Mouse (Mus musculus) MEL (cell line): ENCODE data around the gene Bpifc. TPM values are rescaled to one million over a fixed set of nuclear protein-coding genes. Genes with fewer than 3 reads are reported as not detected.

Experiments
- DNase-seq: peaks from one replicate; pipeline ENCODE4 v3.0.0; 2011; ENCODE audit warnings: low read depth, low spot score
- H3K27ac ChIP-seq: 2 replicates; pipeline ENCODE4 v1.5.1; 2012; ENCODE audit warnings: low read depth, mild to moderate bottlenecking, control low read depth, low read length, moderate library complexity; ENCODE audit not compliant: control insufficient read depth
- H3K27me3 ChIP-seq, 2 experiments: fragments of 150-350 bp in 1 of 2; sonication (generic) in 1 of 2; 2 replicates each; pipeline ENCODE4 v1.6.1; 2012; ENCODE audit warnings: low read length in 2 of 2, mild to moderate bottlenecking in 2 of 2, improper control_type of control experiment in 1 of 2, moderate library complexity in 1 of 2; ENCODE audit not compliant: insufficient read depth in 2 of 2, control insufficient read depth in 1 of 2
- H3K36me3 ChIP-seq, 2 experiments: 2 replicates each; pipeline ENCODE4 v1.6.1; 2012 to 2014; ENCODE audit warnings: low read length in 2 of 2, improper control_type of control experiment in 1 of 2, inconsistent platforms in 1 of 2, mild to moderate bottlenecking in 1 of 2; ENCODE audit not compliant: insufficient read depth in 2 of 2, control insufficient read depth in 1 of 2
- H3K4me1 ChIP-seq, 2 experiments: fragments of 150-350 bp in 1 of 2; sonication (generic) in 1 of 2; 2 replicates each; pipeline ENCODE4 v1.6.1; 2012; ENCODE audit warnings: low read length in 2 of 2, improper control_type of control experiment in 1 of 2, mild to moderate bottlenecking in 1 of 2; ENCODE audit not compliant: insufficient read depth in 2 of 2, control insufficient read depth in 1 of 2
- H3K4me3 ChIP-seq, 2 experiments: fragments of 150-350 bp in 1 of 2; sonication (generic) in 1 of 2; 2 replicates each; pipeline ENCODE4 v1.5.1; 2012; ENCODE audit warnings: low read depth in 2 of 2, low read length in 2 of 2, mild to moderate bottlenecking in 2 of 2, moderate library complexity in 2 of 2, control low read depth in 1 of 2, improper control_type of control experiment in 1 of 2; ENCODE audit not compliant: control insufficient read depth in 1 of 2, insufficient read depth in 1 of 2
- H3K79me2 ChIP-seq: 2 replicates; pipeline ENCODE4 v1.6.1; 2012; ENCODE audit warnings: mild to moderate bottlenecking, low read length, moderate library complexity; ENCODE audit not compliant: control insufficient read depth, poor library complexity, insufficient read depth
- H3K9ac ChIP-seq: 2 replicates; pipeline ENCODE4 v1.6.1; 2012; ENCODE audit warnings: low read depth, mild to moderate bottlenecking, control low read depth, low read length, moderate library complexity; ENCODE audit not compliant: control insufficient read depth, poor library complexity, severe bottlenecking
- H3K9me3 ChIP-seq: fragments of 150-350 bp; sonication (generic); replicated peaks from 2 replicates; pipeline ENCODE4 v1.6.1; 2012; ENCODE audit warnings: mild to moderate bottlenecking, low read length, improper control_type of control experiment, moderate library complexity; ENCODE audit not compliant: insufficient read depth
- CHD1 ChIP-seq: IDR thresholded peaks from 2 replicates; pipeline ENCODE4 v1.6.1; 2012; ENCODE audit warnings: low read depth, mild to moderate bottlenecking, inconsistent platforms, low read length, improper control_type of control experiment
- E2F4 ChIP-seq: IDR thresholded peaks from 2 replicates; pipeline ENCODE4 v1.6.1; 2011; ENCODE audit warnings: low read depth, low read length, improper control_type of control experiment, borderline replicate concordance
- EP300 ChIP-seq, 2 experiments: IDR thresholded peaks; 2 replicates each; pipeline ENCODE4 v1.6.1; 2011; ENCODE audit warnings: improper control_type of control experiment in 2 of 2, low read length in 2 of 2, low read depth in 1 of 2, mild to moderate bottlenecking in 1 of 2
- ETS1 ChIP-seq: IDR thresholded peaks from 2 replicates; pipeline ENCODE4 v1.6.1; 2012; ENCODE audit warnings: low read depth, mild to moderate bottlenecking, inconsistent platforms, low read length, improper control_type of control experiment, moderate library complexity
- GABPA ChIP-seq: IDR thresholded peaks from 2 replicates; pipeline ENCODE4 v1.6.1; 2012; ENCODE audit warnings: low read depth, mild to moderate bottlenecking, inconsistent platforms, low read length, improper control_type of control experiment, moderate library complexity
- GATA1 ChIP-seq: IDR thresholded peaks from 2 replicates; pipeline ENCODE4 v1.6.1; 2011; ENCODE audit warnings: low read depth, low read length, improper control_type of control experiment
- HCFC1 ChIP-seq: IDR thresholded peaks from 2 replicates; pipeline ENCODE4 v1.6.1; 2012; ENCODE audit warnings: low read depth, mild to moderate bottlenecking, inconsistent platforms, low read length, improper control_type of control experiment, moderate library complexity
- KAT2A ChIP-seq: conservative IDR thresholded peaks from 2 replicates; pipeline ENCODE4 v1.6.1; 2012; ENCODE audit warnings: low read depth, low read length, improper control_type of control experiment, inconsistent platforms
- MAX ChIP-seq: IDR thresholded peaks from 2 replicates; pipeline ENCODE4 v1.6.1; 2011; ENCODE audit warnings: low read length, improper control_type of control experiment
- MEF2A ChIP-seq: IDR thresholded peaks from 2 replicates; pipeline ENCODE4 v1.6.1; 2014; ENCODE audit warnings: low read depth, mild to moderate bottlenecking, inconsistent platforms, low read length, improper control_type of control experiment; ENCODE audit not compliant: poor library complexity, insufficient replicate concordance, severe bottlenecking; ENCODE audit errors: extremely low read depth
- MXI1 ChIP-seq: IDR thresholded peaks from 2 replicates; pipeline ENCODE4 v1.6.1; 2011; ENCODE audit warnings: mild to moderate bottlenecking, low read depth, low read length, improper control_type of control experiment
- NELFE ChIP-seq: IDR thresholded peaks from 2 replicates; pipeline ENCODE4 v1.6.1; 2011; ENCODE audit warnings: low read depth, low read length, improper control_type of control experiment
- NRF1 ChIP-seq: IDR thresholded peaks from 2 replicates; pipeline ENCODE4 v1.6.1; 2014; ENCODE audit warnings: low read depth, mild to moderate bottlenecking, inconsistent platforms, low read length, improper control_type of control experiment, moderate library complexity; ENCODE audit not compliant: poor library complexity, insufficient read depth, severe bottlenecking
- POLR2A ChIP-seq, 2 experiments: IDR thresholded peaks; 2 replicates each; pipeline ENCODE4 v1.6.1; 2011 to 2012; ENCODE audit warnings: low read length in 2 of 2, mild to moderate bottlenecking in 2 of 2, control low read depth in 1 of 2, improper control_type of control experiment in 1 of 2, low read depth in 1 of 2, moderate library complexity in 1 of 2; ENCODE audit not compliant: control insufficient read depth in 1 of 2, insufficient read depth in 1 of 2, poor library complexity in 1 of 2
- POLR2AphosphoS2 ChIP-seq: IDR thresholded peaks from 2 replicates; pipeline ENCODE4 v1.6.1; 2011; ENCODE audit warnings: low read length, improper control_type of control experiment
- POLR2AphosphoS5 ChIP-seq: IDR thresholded peaks from 2 replicates; pipeline ENCODE4 v1.6.1; 2012; ENCODE audit warnings: low read depth, borderline replicate concordance, mild to moderate bottlenecking, inconsistent platforms, low read length, moderate library complexity, mixed read lengths
- RAD21 ChIP-seq: IDR thresholded peaks from 2 replicates; pipeline ENCODE4 v1.6.1; 2011; ENCODE audit warnings: mild to moderate bottlenecking, low read depth, low read length, improper control_type of control experiment
- TAL1 ChIP-seq: IDR thresholded peaks from 2 replicates; pipeline ENCODE4 v1.6.1; 2012; ENCODE audit warnings: mild to moderate bottlenecking, inconsistent platforms, low read length, moderate library complexity, mixed read lengths
- TBP ChIP-seq: IDR thresholded peaks from 2 replicates; pipeline ENCODE4 v1.8.0; 2011; ENCODE audit warnings: low read depth, low read length, improper control_type of control experiment
- TCF12 ChIP-seq: IDR thresholded peaks from 2 replicates; pipeline ENCODE4 v1.6.1; 2014; ENCODE audit warnings: low read depth, mild to moderate bottlenecking, inconsistent platforms, low read length, improper control_type of control experiment, moderate library complexity
- UBTF ChIP-seq: IDR thresholded peaks from 2 replicates; pipeline ENCODE4 v1.6.1; 2012; ENCODE audit warnings: low read depth, mild to moderate bottlenecking, inconsistent platforms, low read length, improper control_type of control experiment, moderate library complexity, borderline replicate concordance; ENCODE audit not compliant: insufficient read depth
- USF2 ChIP-seq, 2 experiments: IDR thresholded peaks; 2 replicates each; pipeline ENCODE4 v1.6.1; 2011 to 2012; ENCODE audit warnings: improper control_type of control experiment in 2 of 2, low read length in 2 of 2, borderline replicate concordance in 1 of 2, inconsistent platforms in 1 of 2, low read depth in 1 of 2, mild to moderate bottlenecking in 1 of 2; ENCODE audit not compliant: insufficient read depth in 1 of 2
- ZMIZ1 ChIP-seq: IDR thresholded peaks from 2 replicates; pipeline ENCODE4 v1.6.1; 2012; ENCODE audit warnings: low read depth, mild to moderate bottlenecking, inconsistent platforms, low read length, improper control_type of control experiment, moderate library complexity
- ZNF384 ChIP-seq: IDR thresholded peaks from 2 replicates; pipeline ENCODE4 v1.6.1; 2012; ENCODE audit warnings: low read depth, mild to moderate bottlenecking, inconsistent platforms, low read length, improper control_type of control experiment
- polyA plus RNA-seq, 2 experiments: library from polyadenylated mRNA; stranded (reverse) in 1 of 2; unstranded in 1 of 2; fragments of >175 nt in 1 of 2; fragments of >200 nt in 1 of 2; gene quantifications; 2 replicates each; pipeline versions ENCODE4 v1.2.1 to v1.2.4; 2012; ENCODE audit warnings: low replicate concordance in 2 of 2, low read depth in 1 of 2; ENCODE audit not compliant: insufficient read length in 2 of 2, insufficient read depth in 1 of 2, missing spikeins in 1 of 2
- total RNA-seq: library from RNA; depleted of rRNA; stranded (reverse); fragments of 300-350 nt; gene quantifications from 2 replicates; pipeline ENCODE4 v1.2.3, GENCODE M21; 2012

Bpifc gene
- total and polyA plus RNA-seq, 3 experiments, result 0.03 TPM; not detected in 2

- Histone ChIP-seq H3K9me3 (no peaks in the 10 kb centered on the region), H3K79me2 (peaks cover 9% of the 10 kb centered on the region), H3K4me3 (no peak overlapping the region), H3K27ac (no peak overlapping the region), H3K27me3 (peaks cover 0 to 6% of the 10 kb centered on the region in 2 experiments), H3K4me1 (peaks cover 0 to under 1% of the 10 kb centered on the region in 2 experiments; a peak in 1 of 4 replicates), H3K9ac (no peak overlapping the region), H3K36me3 (peaks cover 0 to 5% of the 10 kb centered on the region in 2 experiments; a peak in 2 of 4 replicates)
- DNase-seq, result no peak
- no peak for TF ChIP-seq USF2 (IDR thresholded peaks at IDR 0.05; ENCODE audit: borderline replicate concordance in 1 of 2, insufficient read depth in 1 of 2, low read depth in 1 of 2, low read length in 2 of 2)
- no peak for TF ChIP-seq POLR2AphosphoS2
- no peak for TF ChIP-seq RAD21
Observed at GRCm38 (mm10) chr10:86017781-86018180, 6.1 kb upstream of the Bpifc start.

- H3K27me3 ChIP-seq, result peaks cover 0 to 6% of the 10 kb centered on the region in 2 experiments
- H3K36me3 ChIP-seq, result no peaks in the 10 kb centered on the region
- DNase-seq, result no peak
- no peak overlapping the region for H3K9ac ChIP-seq
- H3K9me3 ChIP-seq, result no peaks in the 10 kb centered on the region
- TF ChIP-seq POLR2AphosphoS5 (no peak), GATA1 (no peak), ETS1 (no peak), MXI1 (no peak), TAL1 (no peak), POLR2AphosphoS2 (no peak)
- TF ChIP-seq, all 39 proteins: peak for 0
- Histone ChIP-seq H3K79me2 (no peaks in the 10 kb centered on the region), H3K4me3 (no peak overlapping the region), H3K27ac (no peak overlapping the region), H3K4me1 (no peaks in the 10 kb centered on the region)
Observed at GRCm38 (mm10) chr10:86011172-86011571, 523 bp downstream of the Bpifc start.

- Histone ChIP-seq H3K9me3 (no peaks in the 10 kb centered on the region), H3K9ac (no peak overlapping the region), H3K4me1 (no peaks in the 10 kb centered on the region), H3K79me2 (no peaks in the 10 kb centered on the region), H3K27ac (no peak overlapping the region), H3K4me3 (no peak overlapping the region), H3K36me3 (no peaks in the 10 kb centered on the region), H3K27me3 (peaks cover 0 to 3% of the 10 kb centered on the region in 2 experiments)
- TF ChIP-seq TAL1 (no peak), POLR2A (IDR thresholded peaks at IDR 0.05; ENCODE audit: control insufficient read depth in 1 of 2, insufficient read depth in 1 of 2, low read depth in 1 of 2, low read length in 2 of 2, poor library complexity in 1 of 2) (no peak), USF2 (IDR thresholded peaks at IDR 0.05; ENCODE audit: borderline replicate concordance in 1 of 2, insufficient read depth in 1 of 2, low read depth in 1 of 2, low read length in 2 of 2) (no peak), TCF12 (no peak), MEF2A (no peak), EP300 (IDR thresholded peaks at IDR 0.05; ENCODE audit: low read depth in 1 of 2, low read length in 2 of 2) (no peak), KAT2A (no peak), TBP (no peak), NRF1 (no peak), MAX (no peak), CHD1 (no peak), ZMIZ1 (no peak), UBTF (no peak), GABPA (no peak), HCFC1 (no peak), E2F4 (no peak), ZNF384 (no peak), NELFE (no peak)
- DNase-seq, result no peak
Observed at GRCm38 (mm10) chr10:86010636-86011035, 1.1 kb downstream of the Bpifc start.
